Mouse (Mus musculus) mature B cell (primary cell): ENCODE data around the gene Tacc3.

ENCODE experiments used
- in situ Hi-C: fragments of 300-500 bp; cut with MboI; formaldehyde crosslinking; loops from 2 replicates; pipeline ENCODE4 v1.14.3; 2019

Tacc3 gene

DNA sequence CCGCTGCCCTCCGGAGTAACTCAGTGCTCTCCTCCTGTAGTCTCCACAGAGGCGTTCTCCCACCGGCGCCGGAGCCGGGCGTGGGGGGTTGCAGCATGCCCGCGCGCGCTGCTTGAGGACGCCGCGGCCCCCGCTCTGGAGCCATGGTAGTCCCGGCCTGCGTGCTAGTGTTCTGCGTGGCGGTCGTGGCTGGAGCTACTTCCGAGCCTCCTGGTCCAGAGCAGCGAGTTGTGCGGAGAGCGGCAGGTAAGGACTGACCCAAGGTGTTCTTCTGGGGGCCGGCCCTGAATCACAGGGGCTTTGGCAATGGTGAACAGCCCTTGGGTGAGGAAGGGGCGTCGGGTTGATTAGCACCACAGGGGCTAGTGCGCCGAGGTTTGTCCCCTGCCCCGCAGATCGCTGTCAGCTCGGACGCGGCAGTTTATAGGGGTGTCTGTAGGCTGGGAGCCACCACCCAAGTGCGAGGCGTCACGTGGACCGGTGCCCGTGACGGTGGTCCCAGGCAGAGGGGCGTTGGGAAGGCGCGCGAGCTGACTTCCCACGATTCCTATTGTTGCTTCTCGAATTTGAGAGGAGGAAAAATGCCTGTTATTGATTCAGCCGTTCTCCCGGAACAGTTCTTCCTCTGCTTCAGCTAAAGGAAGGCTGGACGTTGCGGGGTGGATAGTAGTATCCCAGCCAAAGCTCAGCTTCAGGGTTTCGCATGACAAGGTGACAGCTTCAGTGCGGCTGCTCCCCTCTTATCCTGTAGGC lies 64.5 kb downstream of the Tacc3 start:
- in situ Hi-C loops: no loop called here

DNA sequence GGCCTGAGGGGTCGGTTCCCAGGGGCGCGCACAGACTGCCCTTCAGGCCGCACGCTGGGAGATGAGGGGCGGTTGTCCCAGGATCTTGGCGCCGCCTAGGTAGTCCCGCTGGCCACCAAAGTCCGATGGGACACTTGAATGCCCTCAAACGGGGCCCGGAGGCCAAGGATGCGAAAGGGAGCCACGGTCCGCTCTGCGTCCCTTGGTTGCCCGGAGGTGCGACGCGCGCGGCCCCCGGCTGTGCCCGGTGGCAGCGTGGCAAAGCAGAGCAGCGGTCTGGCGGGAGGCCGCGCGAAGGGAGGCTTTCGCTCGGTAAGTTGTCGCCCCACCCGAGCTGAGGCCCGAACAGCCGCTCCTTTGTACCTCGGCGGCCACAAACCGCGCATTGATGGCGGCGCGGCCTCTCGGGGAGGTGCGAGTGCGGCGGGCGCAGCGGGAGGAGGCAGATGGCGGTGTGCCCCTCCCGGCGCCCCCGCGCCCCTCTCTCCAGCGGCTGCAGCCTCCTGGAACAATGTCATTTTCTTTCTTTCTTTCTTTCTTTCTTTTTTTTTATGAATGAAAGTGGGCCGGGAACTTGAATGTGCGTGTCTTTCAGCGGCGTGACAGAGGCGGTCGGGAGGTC lies 65.2 kb downstream of the Tacc3 start:
- in situ Hi-C loops: no loop called here

DNA sequence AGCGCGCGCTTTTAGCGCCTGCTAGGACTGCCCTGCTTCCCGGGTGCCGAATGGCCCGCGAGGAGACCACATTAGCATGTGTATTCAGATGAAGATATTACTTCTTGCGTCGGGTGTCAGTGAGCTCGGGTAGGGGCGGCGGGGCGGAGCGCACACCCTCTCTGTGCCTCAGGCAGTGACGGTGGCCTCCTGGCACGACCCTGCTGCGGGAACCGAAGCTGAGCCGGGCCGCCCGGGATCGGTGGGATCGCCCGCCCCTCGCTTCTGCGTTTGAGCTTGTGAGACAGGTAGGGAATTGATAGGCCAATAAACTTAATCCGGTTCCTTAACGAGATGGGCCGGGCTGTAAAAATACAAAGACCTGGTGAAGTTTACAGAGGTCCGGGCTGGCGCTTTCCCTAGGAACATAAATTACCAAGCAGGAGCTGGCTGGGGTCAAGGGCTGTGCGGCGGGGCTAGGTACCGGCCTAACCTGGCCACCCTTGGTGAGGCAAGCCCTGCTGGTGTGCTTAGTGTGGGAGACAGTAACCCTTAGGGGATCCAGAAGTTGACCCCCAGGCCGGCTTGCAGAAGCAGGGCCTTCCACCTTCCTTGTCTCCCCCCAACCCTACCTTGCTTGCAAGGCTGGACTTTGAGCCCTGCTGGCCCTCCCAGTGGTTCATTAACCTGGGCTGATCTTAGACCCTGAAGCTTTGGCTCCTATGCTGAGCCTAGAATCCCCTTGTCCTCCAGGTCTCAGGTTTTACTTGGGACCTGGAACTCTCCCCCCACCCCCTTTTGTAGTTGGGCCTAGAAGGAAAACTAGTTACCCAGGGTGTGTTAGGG lies 65.9 kb downstream of the Tacc3 start:
- in situ Hi-C loops: no loop called here

GRCm38 (mm10) chr5:33726081-33726647 lies 68.2 kb downstream of the Tacc3 start:
- in situ Hi-C loops: no loop called here

GRCm38 (mm10) chr5:33726891-33727290 lies 69.0 kb downstream of the Tacc3 start:
- in situ Hi-C loops: no loop called here
